Mouse (Mus musculus) CH12.LX (cell line): ENCODE results near the gene Fgd4. TPM values are rescaled to one million over a fixed set of nuclear protein-coding genes. Genes with fewer than 3 reads are reported as not detected.
"Not testable (repeated sequence)": the region's sequence is repeated elsewhere in the genome, so short reads cannot be mapped to it uniquely, and the experiment has no call there.

ENCODE experiments used
- DNase-seq: peaks from one replicate; pipeline ENCODE4 v3.0.0-alpha.2; 2013; ENCODE audit errors: extremely low read depth
- H3K27ac ChIP-seq: 2 replicates; pipeline ENCODE4 v1.5.1; 2012; ENCODE audit warnings: low read depth, mild to moderate bottlenecking, control low read depth, moderate library complexity; ENCODE audit not compliant: insufficient read depth
- H3K27me3 ChIP-seq: replicated peaks from 2 replicates; pipeline ENCODE3; 2012; ENCODE audit warnings: inconsistent platforms
- H3K36me3 ChIP-seq, 2 experiments: replicated peaks in 1 of 2; 2 replicates each; pipeline versions ENCODE3 to v1.6.1; 2012; ENCODE audit warnings: inconsistent platforms in 1 of 2, low read length in 1 of 2, mild to moderate bottlenecking in 1 of 2, mixed read lengths in 1 of 2, moderate library complexity in 1 of 2; ENCODE audit not compliant: control insufficient read depth in 1 of 2, insufficient read depth in 1 of 2
- H3K4me1 ChIP-seq, 2 experiments: 2 replicates each; pipeline ENCODE4 v1.6.1; 2012; ENCODE audit warnings: inconsistent platforms in 1 of 2, moderate library complexity in 1 of 2; ENCODE audit not compliant: insufficient read depth in 2 of 2, control insufficient read depth in 1 of 2
- H3K4me2 ChIP-seq: 2 replicates; pipeline ENCODE4 v1.6.1; 2012; ENCODE audit warnings: low read depth, mild to moderate bottlenecking, control low read depth; ENCODE audit not compliant: poor library complexity, insufficient read depth, severe bottlenecking
- H3K4me3 ChIP-seq, 3 experiments: fragments of 150-350 bp in 1 of 3; sonication (generic) in 1 of 3; replicated peaks in 1 of 3; 2 replicates each; pipeline versions ENCODE3 to v1.5.1; 2011 to 2012; ENCODE audit warnings: low read depth in 2 of 3, low read length in 2 of 3, mild to moderate bottlenecking in 2 of 3, moderate library complexity in 2 of 3, control low read depth in 1 of 3, improper control_type of control experiment in 1 of 3, inconsistent platforms in 1 of 3, mixed read lengths in 1 of 3; ENCODE audit not compliant: poor library complexity in 1 of 3
- H3K79me2 ChIP-seq: replicated peaks from 2 replicates; pipeline ENCODE4 v1.6.1; 2012; ENCODE audit warnings: mild to moderate bottlenecking, moderate library complexity; ENCODE audit not compliant: control insufficient read depth, poor library complexity, insufficient read depth, severe bottlenecking; ENCODE audit errors: extremely low read depth
- H3K9ac ChIP-seq: 2 replicates; pipeline ENCODE4 v1.6.1; 2012; ENCODE audit warnings: low read depth, mild to moderate bottlenecking, control low read depth, moderate library complexity; ENCODE audit not compliant: insufficient read depth
- H3K9me3 ChIP-seq: replicated peaks from 2 replicates; pipeline ENCODE3; 2012; ENCODE audit warnings: low read length, inconsistent platforms, mixed read lengths
- BHLHE40 ChIP-seq: IDR thresholded peaks from 2 replicates; pipeline ENCODE4 v1.6.1; 2011; ENCODE audit warnings: mild to moderate bottlenecking, low read depth, low read length, improper control_type of control experiment
- CHD1 ChIP-seq: IDR thresholded peaks from 2 replicates; pipeline ENCODE4 v1.6.1; 2012; ENCODE audit warnings: low read depth, low read length, improper control_type of control experiment, inconsistent platforms
- CTCF ChIP-seq, 2 experiments: IDR thresholded peaks in 1 of 2; conservative IDR thresholded peaks in 1 of 2; 2 replicates each; pipeline ENCODE4 v1.5.1; 2011 to 2012; ENCODE audit warnings: low read depth in 2 of 2, low read length in 2 of 2, improper control_type of control experiment in 1 of 2, inconsistent platforms in 1 of 2, mild to moderate bottlenecking in 1 of 2, moderate library complexity in 1 of 2
- ELF1 ChIP-seq: IDR thresholded peaks from 2 replicates; pipeline ENCODE4 v1.6.1; 2014; ENCODE audit warnings: low read depth, mild to moderate bottlenecking, inconsistent platforms, low read length, improper control_type of control experiment
- EP300 ChIP-seq: IDR thresholded peaks from 2 replicates; pipeline ENCODE4 v1.6.1; 2011; ENCODE audit warnings: low read length, improper control_type of control experiment
- GABPA ChIP-seq: IDR thresholded peaks from 2 replicates; pipeline ENCODE4 v1.6.1; 2012; ENCODE audit warnings: low read depth, low read length, improper control_type of control experiment, inconsistent platforms; ENCODE audit not compliant: insufficient replicate concordance
- JUND ChIP-seq: conservative IDR thresholded peaks from 2 replicates; pipeline ENCODE4 v1.6.1; 2011; ENCODE audit warnings: low read depth, low read length, improper control_type of control experiment
- MAFK ChIP-seq: IDR thresholded peaks from 2 replicates; pipeline ENCODE4 v1.6.1; 2011; ENCODE audit warnings: low read length, improper control_type of control experiment; ENCODE audit not compliant: insufficient replicate concordance
- MXI1 ChIP-seq: IDR thresholded peaks from 2 replicates; pipeline ENCODE4 v1.6.1; 2011; ENCODE audit warnings: mild to moderate bottlenecking, low read depth, low read length, improper control_type of control experiment
- MYC ChIP-seq: IDR thresholded peaks from 2 replicates; pipeline ENCODE4 v1.6.1; 2011; ENCODE audit warnings: low read depth, mild to moderate bottlenecking, improper control_type of control experiment, low read length
- NELFE ChIP-seq: IDR thresholded peaks from 2 replicates; pipeline ENCODE4 v1.6.1; 2011; ENCODE audit warnings: low read depth, low read length, improper control_type of control experiment
- POLR2A ChIP-seq: IDR thresholded peaks from 2 replicates; pipeline ENCODE4 v1.6.1; 2011; ENCODE audit warnings: low read depth, mild to moderate bottlenecking, improper control_type of control experiment, low read length
- POLR2AphosphoS2 ChIP-seq: IDR thresholded peaks from 2 replicates; pipeline ENCODE4 v1.6.1; 2011; ENCODE audit warnings: low read depth, low read length, improper control_type of control experiment
- RAD21 ChIP-seq: IDR thresholded peaks from 2 replicates; pipeline ENCODE4 v1.6.1; 2011; ENCODE audit warnings: low read depth, mild to moderate bottlenecking, low read length, improper control_type of control experiment, moderate library complexity
- RCOR1 ChIP-seq: conservative IDR thresholded peaks from 2 replicates; pipeline ENCODE4 v1.6.1; 2012; ENCODE audit warnings: low read depth, mild to moderate bottlenecking, inconsistent platforms, low read length, improper control_type of control experiment
- SIN3A ChIP-seq: IDR thresholded peaks from 2 replicates; pipeline ENCODE4 v1.6.1; 2012; ENCODE audit warnings: low read length, improper control_type of control experiment, inconsistent platforms
- SMC3 ChIP-seq: IDR thresholded peaks from 2 replicates; pipeline ENCODE4 v1.6.1; 2011; ENCODE audit warnings: low read depth, low read length, improper control_type of control experiment
- TBP ChIP-seq: conservative IDR thresholded peaks from 2 replicates; pipeline ENCODE4 v1.6.1; 2011; ENCODE audit warnings: low read depth, low read length, improper control_type of control experiment
- TCF12 ChIP-seq: IDR thresholded peaks from 2 replicates; pipeline ENCODE4 v1.6.1; 2014; ENCODE audit warnings: low read depth, mild to moderate bottlenecking, inconsistent platforms, low read length, improper control_type of control experiment
- USF1 ChIP-seq: IDR thresholded peaks from 2 replicates; pipeline ENCODE4 v1.6.1; 2014; ENCODE audit warnings: low read depth, mild to moderate bottlenecking, inconsistent platforms, low read length, improper control_type of control experiment
- USF2 ChIP-seq: conservative IDR thresholded peaks from 2 replicates; pipeline ENCODE4 v1.6.1; 2011; ENCODE audit warnings: low read depth, low read length, improper control_type of control experiment
- ZC3H11A ChIP-seq: IDR thresholded peaks from 2 replicates; pipeline ENCODE4 v1.6.1; 2012; ENCODE audit warnings: low read depth, mild to moderate bottlenecking, inconsistent platforms, low read length, improper control_type of control experiment
- ZKSCAN1 ChIP-seq: IDR thresholded peaks from 2 replicates; pipeline ENCODE4 v1.6.1; 2012; ENCODE audit warnings: low read depth, inconsistent platforms, low read length, improper control_type of control experiment, borderline replicate concordance
- dilution Hi-C: fragments of 300-500 bp; cut with MboI; formaldehyde crosslinking; loops from 2 replicates; pipeline ENCODE4 v1.14.3; 2020; ENCODE audit warnings: low sequenced_read_pairs; ENCODE audit not compliant: extremely low pct_unique_long_range_greater_than_20kb, extremely low pct_ligation_motif_present
- in situ Hi-C: fragments of 300-500 bp; cut with MboI; formaldehyde crosslinking; loops from 3 replicates; pipeline ENCODE4 v1.14.3; 2019; ENCODE audit warnings: low sequenced_read_pairs, low pct_ligation_motif_present, low pct_unique_long_range_greater_than_20kb, mixed read lengths
- polyA plus RNA-seq: library from polyadenylated mRNA; unstranded; fragments of >175 nt; gene quantifications from 2 replicates; pipeline ENCODE4 v1.2.1, GENCODE M21; 2012; ENCODE audit warnings: low read depth; ENCODE audit not compliant: insufficient read length
- total RNA-seq, 2 experiments: library from RNA; depleted of rRNA; stranded (reverse); fragments of 300-350 nt in 1 of 2; fragments of >200 nt in 1 of 2; gene quantifications; 2 replicates each; pipeline ENCODE4 v1.2.3; 2012 to 2014

Fgd4 gene
- total and polyA plus RNA-seq, 3 experiments = 0.76 to 0.84 TPM; not detected in 1

GRCm38 (mm10) chr16:16546657-16547056, 53.7 kb downstream of the Fgd4 start:
- dilution Hi-C loops (no loop called here), in situ Hi-C loops (no loop called here)
- Histone ChIP-seq H3K4me3 (no peak overlapping the region), H3K4me2 (no peak overlapping the region), H3K79me2 (no peaks in the 10 kb centered on the region), H3K36me3 (no peaks in the 10 kb centered on the region), H3K27ac (no peak overlapping the region), H3K27me3 (no peaks in the 10 kb centered on the region), H3K9me3 (no peaks in the 10 kb centered on the region), H3K4me1 (no peaks in the 10 kb centered on the region), H3K9ac (no peak overlapping the region)
- no peak for TF ChIP-seq RAD21
- no peak for TF ChIP-seq ZC3H11A
- no peak for TF ChIP-seq MXI1
- no peak for TF ChIP-seq ZKSCAN1
- TF ChIP-seq TCF12 = no peak
- TF ChIP-seq JUND = no peak
- no peak for DNase-seq

- no peak overlapping the region for H3K27ac ChIP-seq
- H3K4me1 ChIP-seq = no peaks in the 10 kb centered on the region
- no peak overlapping the region for H3K4me2 ChIP-seq
- no peak for DNase-seq
- no peaks in the 10 kb centered on the region for H3K79me2 ChIP-seq
- dilution Hi-C loops = no loop called here
- no peak overlapping the region for H3K9ac ChIP-seq
- H3K36me3 ChIP-seq = no peaks in the 10 kb centered on the region
- H3K9me3 ChIP-seq = no peaks in the 10 kb centered on the region
- no peak for TF ChIP-seq MAFK
- no peak for TF ChIP-seq CHD1
- TF ChIP-seq SMC3 = no peak
- TF ChIP-seq CTCF (conservative IDR thresholded peaks at IDR 0.05 in 1 of 2, IDR thresholded peaks at IDR 0.05 in 1 of 2; ENCODE audit: low read depth in 2 of 2, low read length in 2 of 2) = no peak
- TF ChIP-seq USF2 = no peak
- TF ChIP-seq POLR2A = no peak
- no peak for TF ChIP-seq POLR2AphosphoS2
- no peak for TF ChIP-seq RCOR1
- no peak for TF ChIP-seq TBP
- no peak for TF ChIP-seq USF1
- no peak for TF ChIP-seq JUND
- TF ChIP-seq BHLHE40 = no peak
- TF ChIP-seq SIN3A = no peak
- TF ChIP-seq MYC = no peak
- TF ChIP-seq EP300 = no peak
- TF ChIP-seq NELFE = no peak
- no peak for TF ChIP-seq ELF1
- no peak for TF ChIP-seq GABPA
- TF ChIP-seq, all 38 proteins: peak for 0
- no peak overlapping the region for H3K4me3 ChIP-seq
- no peaks in the 10 kb centered on the region for H3K27me3 ChIP-seq
- in situ Hi-C loops = no loop called here
Observed at GRCm38 (mm10) chr16:16542956-16543441, 57.4 kb downstream of the Fgd4 start.

GRCm38 (mm10) chr16:16539396-16539795, 61.0 kb downstream of the Fgd4 start:
- H3K4me1 ChIP-seq, H3K4me3 ChIP-seq, H3K9ac ChIP-seq, H3K36me3 ChIP-seq, H3K27ac ChIP-seq, H3K4me2 ChIP-seq, in situ Hi-C loops, H3K79me2 ChIP-seq, H3K9me3 ChIP-seq, DNase-seq, H3K27me3 ChIP-seq, dilution Hi-C loops: not testable (repeated sequence)
